Mouse (Mus musculus): ENCODE results near the gene Copz2.

DNA sequence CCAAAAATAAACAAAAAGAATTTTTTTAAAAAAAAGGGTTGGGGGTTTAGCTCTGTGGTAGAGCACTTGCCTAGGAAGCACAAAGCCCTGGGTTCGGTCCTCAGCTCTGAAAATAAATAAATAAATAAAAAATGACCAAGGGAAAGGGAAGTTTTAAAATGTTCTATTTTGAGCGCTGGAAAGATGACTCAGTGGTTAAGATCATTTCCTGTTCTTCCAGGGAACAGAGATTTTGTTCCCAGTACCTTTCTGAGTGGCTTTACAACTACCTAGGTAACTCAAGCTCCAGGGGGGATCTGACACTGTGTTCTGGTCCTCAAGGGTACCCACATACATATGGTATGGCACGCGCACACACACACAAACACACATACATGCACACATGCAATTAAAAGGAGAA lies 46.2 kb downstream of the Copz2 start:
- TF ChIP-seq POLR2A (IDR thresholded peaks at IDR 0.05; ENCODE audit: low read depth, low read length), result no peak
- no peak for TF ChIP-seq CTCF (IDR thresholded peaks at IDR 0.05; ENCODE audit: extremely low read depth, insufficient read depth, insufficient read length, insufficient replicate concordance)

Data from spleen, adult 2 months (tissue).